Mouse (Mus musculus) cerebellum, adult 2 months (tissue): ENCODE measurements around the gene Gja5.

ENCODE experiments used
- CTCF ChIP-seq: fragments of 200-500 bp; IDR thresholded peaks from 2 replicates; pipeline ENCODE4 v1.5.1; 2011; ENCODE audit warnings: low read depth, mild to moderate bottlenecking, control low read depth, low read length, moderate library complexity, borderline replicate concordance; ENCODE audit not compliant: insufficient read depth
- POLR2A ChIP-seq: fragments of 200-500 bp; IDR thresholded peaks from 2 replicates; pipeline ENCODE4 v1.6.1; 2011; ENCODE audit warnings: low read length, control low read depth, borderline replicate concordance; ENCODE audit not compliant: insufficient read depth

DNA sequence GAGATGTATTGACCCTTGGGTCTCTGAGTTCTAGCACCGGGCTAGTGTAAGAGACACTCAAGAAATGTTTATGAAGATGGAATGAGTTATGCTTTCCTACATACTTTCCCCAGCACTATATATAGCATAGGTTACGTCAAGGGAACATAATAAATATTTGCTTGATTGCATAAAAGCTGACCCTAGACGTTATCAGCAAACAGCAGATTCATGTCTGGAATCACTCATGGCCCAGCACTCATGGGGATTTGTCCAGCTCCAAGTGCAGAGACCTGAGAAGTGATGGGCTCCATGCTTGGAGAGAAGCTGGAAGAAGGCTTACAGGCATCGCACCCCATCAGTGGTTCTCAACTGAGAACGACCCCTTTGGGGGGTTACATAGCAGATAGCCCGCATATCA is 135.2 kb downstream of the Gja5 start:
- TF ChIP-seq CTCF = no peak
- TF ChIP-seq POLR2A = no peak
